Mouse (Mus musculus) heart, embryonic 14.5 days (tissue): ENCODE data around the gene Traf4. TPM values are rescaled to one million over a fixed set of nuclear protein-coding genes. Genes with fewer than 3 reads are reported as not detected.
"Not testable (repeated sequence)": the region's sequence is repeated elsewhere in the genome, so short reads cannot be mapped to it uniquely, and the experiment has no call there.

Source experiments
- ATAC-seq: fragments of 200-750 bp; cut with Nextera tagmentation; 2 replicates; pipeline ENCODE4 v1.8.0; 2017; ENCODE audit warnings: low read depth, moderate TSS enrichment; ENCODE audit not compliant: insufficient number of reproducible peaks, insufficient read depth, low FRiP score
- H3K27ac ChIP-seq, 2 experiments: fragments of 200-500 bp in 1 of 2; fragments of 300-500 bp in 1 of 2; sonication (generic) in 1 of 2; replicated peaks in 1 of 2; 2 replicates each; pipeline ENCODE4 v1.5.1; 2012 to 2014; ENCODE audit warnings: low read depth in 2 of 2, low read length in 2 of 2, control low read depth in 1 of 2, mild to moderate bottlenecking in 1 of 2, mixed read lengths in 1 of 2; ENCODE audit not compliant: control insufficient read depth in 1 of 2, insufficient read depth in 1 of 2
- H3K27me3 ChIP-seq: fragments of 300-500 bp; sonication (generic); 2 replicates; pipeline ENCODE4 v1.6.1; 2014; ENCODE audit warnings: mild to moderate bottlenecking, low read length, control low read depth; ENCODE audit not compliant: control insufficient read depth, insufficient read depth
- H3K36me3 ChIP-seq: fragments of 300-500 bp; sonication (generic); 2 replicates; pipeline ENCODE4 v1.6.1; 2014; ENCODE audit warnings: mild to moderate bottlenecking, control low read depth, low read length, mixed read lengths; ENCODE audit not compliant: control insufficient read depth, insufficient read depth
- H3K4me1 ChIP-seq, 2 experiments: fragments of 200-500 bp in 1 of 2; fragments of 300-500 bp in 1 of 2; sonication (generic) in 1 of 2; 2 replicates each; pipeline ENCODE4 v1.6.1; 2012 to 2014; ENCODE audit warnings: low read length in 2 of 2, control low read depth in 1 of 2, mixed read lengths in 1 of 2; ENCODE audit not compliant: control insufficient read depth in 2 of 2, insufficient read depth in 2 of 2
- H3K4me2 ChIP-seq: fragments of 300-500 bp; sonication (generic); 2 replicates; pipeline ENCODE4 v1.6.1; 2014; ENCODE audit warnings: mild to moderate bottlenecking, low read length
- H3K4me3 ChIP-seq, 2 experiments: fragments of 200-500 bp in 1 of 2; fragments of 300-500 bp in 1 of 2; sonication (generic) in 1 of 2; 2 replicates each; pipeline ENCODE4 v1.5.1; 2012 to 2014; ENCODE audit warnings: low read length in 2 of 2, mild to moderate bottlenecking in 2 of 2, control low read depth in 1 of 2, low read depth in 1 of 2, moderate library complexity in 1 of 2; ENCODE audit not compliant: control insufficient read depth in 1 of 2, insufficient read depth in 1 of 2
- H3K9ac ChIP-seq: fragments of 300-500 bp; sonication (generic); 2 replicates; pipeline ENCODE4 v1.6.1; 2014; ENCODE audit warnings: mild to moderate bottlenecking, low read length
- H3K9me3 ChIP-seq: fragments of 300-500 bp; sonication (generic); 2 replicates; pipeline ENCODE4 v1.6.1; 2016; ENCODE audit warnings: low read length, control low read depth; ENCODE audit not compliant: control insufficient read depth
- WGBS: fragments of 180-500 bp; shearing (Covaris S2); extraction: QIAGEN DNeasy Blood & Tissue Kit; methylation state at CpG from one replicate; pipeline ENCODE4 v1.1.7; 2014; 5-methylcytosine and 5-hydroxymethylcytosine counted together
- polyA plus RNA-seq: library from polyadenylated mRNA; unstranded; fragments of >200 nt; fragmentation: Nextera tagmentation; extraction: Ambion mirVana; gene quantifications from 2 replicates; pipeline ENCODE4 v1.2.1, GENCODE M21; 2014

Traf4 gene
- polyA plus RNA-seq, 1 experiment from 2014 or later = 25.6 TPM

DNA sequence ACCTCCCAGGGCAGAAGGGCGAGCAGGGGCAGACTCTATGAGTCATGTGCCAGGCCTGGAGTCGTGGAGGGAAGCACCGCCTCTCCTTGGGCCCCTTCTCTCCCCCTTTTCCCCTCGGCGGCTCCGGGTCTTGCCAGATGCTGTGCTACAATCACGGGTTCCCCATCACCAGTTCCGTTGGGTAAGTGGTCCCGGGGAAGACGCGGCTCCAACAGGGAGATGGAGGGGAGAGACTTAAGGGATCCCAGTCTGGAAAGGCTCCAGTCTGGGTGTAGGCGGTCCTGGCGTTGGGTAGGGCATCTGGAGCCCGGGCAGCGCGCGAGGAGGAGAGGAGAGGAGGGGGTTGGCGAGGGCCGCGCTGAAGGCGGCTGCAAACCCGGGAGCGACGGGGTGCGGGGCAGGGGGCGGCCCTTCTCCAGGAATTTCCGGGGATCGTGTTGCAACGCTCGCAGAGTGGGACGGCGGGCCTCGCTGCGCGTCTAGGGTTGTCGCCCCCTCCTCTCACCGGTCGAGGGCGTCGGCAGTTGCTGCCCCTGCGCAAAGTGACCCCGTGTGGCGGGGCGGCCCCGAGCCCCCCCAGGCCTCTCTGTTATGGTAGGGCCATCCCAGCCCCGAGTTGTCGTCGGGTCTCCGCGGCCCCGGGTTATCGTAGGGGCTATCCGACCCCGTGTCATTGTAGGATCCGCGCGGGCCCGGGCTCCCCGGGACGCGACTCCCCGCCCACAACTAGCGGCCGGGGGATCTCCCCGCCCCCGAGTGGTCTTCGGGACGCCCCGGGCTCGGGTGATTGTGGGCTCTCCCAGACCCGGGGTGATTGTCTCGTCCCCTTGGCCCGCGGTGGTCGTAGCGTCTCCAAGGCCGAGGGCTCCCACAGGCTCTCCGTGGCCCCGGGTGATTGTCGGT is 23.2 kb upstream of the Traf4 start, which contains the start of gene Rab34:
Rab34 (plus strand) TSS at position 100 of the 903 bp plus-strand sequence.
- Histone ChIP-seq H3K27me3 (no peaks in the 10 kb centered on the region), H3K9me3 (no peaks in the 10 kb centered on the region), H3K27ac (peak within 1 kb of the TSS; percentile 95 to 97), H3K9ac (peak within 1 kb of the TSS; percentile 84), H3K36me3 (peaks cover 27% of the 10 kb centered on the region), H3K4me3 (peak within 1 kb of the TSS; percentile 56 to 75), H3K4me2 (peak within 1 kb of the TSS; percentile 64), H3K4me1 (peaks cover 4 to 15% of the 10 kb centered on the region in 2 experiments; a peak in 3 of 4 replicates)
- WGBS = under 1% methylated on average over 80 of the region's 80 CpGs
- ATAC-seq = peak; percentile 69

GRCm38 (mm10) chr11:78184702-78185101 is 19.3 kb upstream of the Traf4 start:
- not testable (repeated sequence) for H3K27me3 ChIP-seq, ATAC-seq, H3K9ac ChIP-seq, H3K4me3 ChIP-seq, H3K4me2 ChIP-seq, H3K27ac ChIP-seq, H3K9me3 ChIP-seq
- H3K4me1 ChIP-seq = peaks cover 7 to 30% of the 10 kb centered on the region in 2 experiments
- H3K36me3 ChIP-seq = peaks cover 28% of the 10 kb centered on the region
- 93% methylated on average over 6 of the region's 6 CpGs for WGBS

DNA sequence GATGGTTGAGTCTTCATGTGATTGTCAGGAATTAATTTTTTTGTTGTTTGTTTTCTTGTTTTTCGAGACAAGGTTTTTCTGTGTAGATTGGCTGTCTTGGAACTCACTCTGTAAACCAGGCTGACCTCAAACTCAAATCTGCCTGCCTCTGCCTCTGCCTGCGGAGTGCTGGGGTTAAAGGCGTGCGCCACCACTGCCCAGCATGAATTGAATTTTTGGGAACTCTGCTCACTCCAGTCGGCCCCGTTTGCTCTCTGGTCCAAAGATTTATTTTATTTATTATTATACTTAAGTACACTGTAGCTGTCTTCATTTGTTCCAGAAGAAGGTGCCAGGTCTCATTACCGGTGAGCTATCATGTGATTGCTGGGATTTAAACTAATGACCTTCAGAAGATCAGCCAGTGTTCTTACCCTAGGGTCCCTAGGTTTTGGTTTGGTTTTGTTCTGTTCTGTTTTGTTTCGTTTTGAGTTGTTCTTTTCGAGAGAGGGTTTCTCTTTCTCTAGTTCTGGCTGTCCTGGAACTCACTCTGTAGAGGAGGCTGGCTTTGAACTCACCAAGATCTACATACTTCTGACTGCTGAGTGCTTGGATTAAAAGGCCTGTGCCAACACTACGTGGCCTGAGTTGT is 18.6 kb upstream of the Traf4 start:
- ATAC-seq = no peak
- Histone ChIP-seq H3K27ac (no peak overlapping the region), H3K4me3 (peak overlapping the region; percentile 18 to 81; a peak in 3 of 4 replicates), H3K9ac (peak overlapping the region; percentile 88; the same call in 1 of the 2 replicates), H3K36me3 (peaks cover 33% of the 10 kb centered on the region), H3K4me2 (peak overlapping the region; percentile 55), H3K27me3 (no peaks in the 10 kb centered on the region), H3K4me1 (peaks cover 11 to 36% of the 10 kb centered on the region in 2 experiments), H3K9me3 (no peaks in the 10 kb centered on the region)
- 52% methylated on average over 10 of the region's 10 CpGs for WGBS

DNA sequence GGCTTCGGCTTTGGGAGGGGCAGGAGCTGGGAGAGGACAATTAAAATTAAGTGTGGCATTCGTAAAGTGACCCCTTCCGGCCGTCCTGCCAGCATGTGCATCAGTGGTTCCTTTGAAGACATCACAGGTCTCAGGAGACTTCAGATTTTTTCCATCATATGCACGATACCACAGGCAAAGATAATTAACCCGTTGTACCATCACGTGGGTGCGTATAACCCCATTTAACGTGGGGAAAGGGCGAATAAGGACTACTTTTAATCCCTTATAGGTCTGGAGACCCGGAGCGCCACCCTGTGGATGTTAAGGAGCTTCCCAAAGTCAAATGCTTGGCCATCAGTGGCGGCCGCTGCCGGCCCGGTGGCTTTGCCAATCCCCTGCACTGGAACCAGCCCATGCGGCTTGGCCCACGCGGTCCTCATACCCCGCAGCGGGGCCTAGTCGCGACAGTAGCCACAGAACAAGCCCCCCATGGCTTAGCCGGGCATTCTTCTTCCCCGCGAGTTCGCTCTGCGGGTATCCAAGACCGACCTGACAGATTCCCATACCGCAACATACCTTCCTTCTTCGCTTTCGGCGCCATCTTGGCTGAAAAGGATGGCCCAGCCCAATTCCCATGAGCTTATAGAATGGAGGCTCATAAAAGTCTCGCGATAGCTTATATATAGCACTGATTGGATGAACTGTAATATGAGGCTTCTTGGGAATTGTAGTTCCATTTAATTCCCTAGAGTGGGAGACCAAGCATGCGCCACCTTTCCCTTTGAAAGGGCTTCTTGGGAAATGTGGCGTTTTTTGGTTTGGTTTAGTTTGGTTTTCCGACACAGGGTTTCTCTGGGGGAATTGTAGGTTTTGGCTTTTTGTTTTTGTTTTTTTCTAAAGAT is 17.8 kb upstream of the Traf4 start, which contains the start of gene Rpl23a:
Rpl23a (minus strand) TSS at position 624 of the 884 bp plus-strand sequence.
- Histone ChIP-seq H3K27ac (peak within 1 kb of the TSS; percentile 85 to 86), H3K27me3 (no peaks in the 10 kb centered on the region), H3K36me3 (peaks cover 33% of the 10 kb centered on the region), H3K9ac (peak within 1 kb of the TSS; percentile 88), H3K4me3 (peak within 1 kb of the TSS; percentile 81 to 91), H3K4me2 (peak within 1 kb of the TSS; percentile 65), H3K9me3 (no peaks in the 10 kb centered on the region), H3K4me1 (peaks cover 13 to 39% of the 10 kb centered on the region in 2 experiments)
- peak; percentile 79 for ATAC-seq
- WGBS = under 1% methylated on average over 38 of the region's 38 CpGs

- Histone ChIP-seq H3K27ac (0 out of 4 replicates have a peak overlapping the region, but pooled peaks of 1 of the 2 experiments have one; percentile 85), H3K4me2 (peak overlapping the region; percentile 65), H3K4me1 (peaks cover 13 to 38% of the 10 kb centered on the region in 2 experiments), H3K27me3 (no peaks in the 10 kb centered on the region), H3K9me3 (no peaks in the 10 kb centered on the region), H3K9ac (peak overlapping the region; percentile 88), H3K36me3 (peaks cover 33% of the 10 kb centered on the region), H3K4me3 (peak overlapping the region; percentile 81 to 91)
- WGBS = 2% methylated on average over 7 of the region's 7 CpGs
- no peak for ATAC-seq
Observed at GRCm38 (mm10) chr11:78182450-78182849, 17.1 kb upstream of the Traf4 start.

DNA sequence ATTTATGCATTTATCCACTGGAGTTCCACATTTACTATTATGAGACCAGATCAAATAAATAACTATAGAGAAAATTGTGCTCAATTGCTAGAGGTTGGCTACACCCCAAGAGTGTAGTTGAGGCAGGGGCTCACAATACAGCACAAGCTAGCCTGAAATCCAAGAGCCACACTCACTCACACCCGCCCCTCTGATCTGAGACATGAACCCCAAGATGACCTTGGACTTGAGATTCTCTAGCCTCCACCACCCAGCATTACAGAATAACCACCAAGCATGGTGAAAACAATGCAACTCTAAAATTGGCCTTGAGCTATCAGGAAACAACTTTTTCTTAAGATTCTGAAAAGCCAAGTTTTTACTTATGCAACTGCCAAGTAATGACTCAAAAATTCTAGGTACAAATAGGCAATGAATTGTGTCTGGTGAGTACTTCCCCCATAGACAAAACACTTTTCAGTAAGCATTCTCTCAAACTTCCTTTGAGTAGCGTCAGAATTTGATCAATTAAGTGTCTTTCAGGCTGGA is 16.5 kb upstream of the Traf4 start:
- WGBS = 46% methylated on average over 2 of the region's 2 CpGs
- H3K4me2 ChIP-seq = peak overlapping the region; percentile 65
- H3K4me1 ChIP-seq = peaks cover 13 to 40% of the 10 kb centered on the region in 2 experiments
- H3K27me3 ChIP-seq = no peaks in the 10 kb centered on the region
- H3K36me3 ChIP-seq = peaks cover 33% of the 10 kb centered on the region
- H3K9ac ChIP-seq = peak overlapping the region; percentile 88
- peak overlapping the region; percentile 28 to 81 for H3K4me3 ChIP-seq
- ATAC-seq = no peak
- no peaks in the 10 kb centered on the region for H3K9me3 ChIP-seq
- H3K27ac ChIP-seq = no peak overlapping the region
